Mouse (Mus musculus): ENCODE measurements around the gene Hsf5.
A peak's percentile ranks its signal among the peaks of the same experiment; 100 is the strongest.

Gene Hsf5

GRCm38 (mm10) chr11:87642865-87643264 is 25.9 kb downstream of the Hsf5 start:
- DNase-seq: no peak

GRCm38 (mm10) chr11:87654693-87655092 is 37.7 kb downstream of the Hsf5 start:
- DNase-seq: no peak

GRCm38 (mm10) chr11:87659216-87659615 is 42.3 kb downstream of the Hsf5 start:
- DNase-seq: no peak

- peak; percentile 91 for DNase-seq
These were observed 45.4 kb downstream of the Hsf5 start, which contains the start of gene Rnf43 for GRCm38 (mm10) chr11:87662407-87662806. Gene Rnf43 (plus strand): TSS chr11:87662722.

GRCm38 (mm10) chr11:87662822-87663221 is 45.9 kb downstream of the Hsf5 start:
- no peak for DNase-seq

GRCm38 (mm10) chr11:87663948-87664347 is 47.0 kb downstream of the Hsf5 start:
- DNase-seq: no peak

- DNase-seq: no peak
These were observed 47.6 kb downstream of the Hsf5 start for GRCm38 (mm10) chr11:87664521-87664920.

GRCm38 (mm10) chr11:87665224-87665623 is 48.3 kb downstream of the Hsf5 start:
- no peak for DNase-seq

- no peak for DNase-seq
These were observed 48.7 kb downstream of the Hsf5 start for GRCm38 (mm10) chr11:87665658-87666057.

- DNase-seq: no peak
These were observed 49.5 kb downstream of the Hsf5 start for GRCm38 (mm10) chr11:87666256-87667035.

GRCm38 (mm10) chr11:87667107-87668090 is 50.4 kb downstream of the Hsf5 start:
- no peak for DNase-seq

GRCm38 (mm10) chr11:87673282-87673681 is 56.3 kb downstream of the Hsf5 start:
- DNase-seq: no peak

GRCm38 (mm10) chr11:87675606-87676005 is 58.6 kb downstream of the Hsf5 start:
- DNase-seq: no peak

GRCm38 (mm10) chr11:87677756-87678155 is 60.8 kb downstream of the Hsf5 start:
- no peak for DNase-seq

- DNase-seq: no peak
These were observed 61.6 kb downstream of the Hsf5 start for GRCm38 (mm10) chr11:87678545-87678944.

- DNase-seq: no peak
These were observed 62.0 kb downstream of the Hsf5 start for GRCm38 (mm10) chr11:87678976-87679375.

- no peak for DNase-seq
These were observed 63.8 kb downstream of the Hsf5 start for GRCm38 (mm10) chr11:87680786-87681185.

- DNase-seq: no peak
These were observed 65.1 kb downstream of the Hsf5 start for GRCm38 (mm10) chr11:87682096-87682495.

GRCm38 (mm10) chr11:87682838-87683571 is 66.0 kb downstream of the Hsf5 start:
- DNase-seq: peak; percentile 32

GRCm38 (mm10) chr11:87686407-87686806 is 69.4 kb downstream of the Hsf5 start:
- no peak for DNase-seq

- no peak for DNase-seq
These were observed 70.6 kb downstream of the Hsf5 start for GRCm38 (mm10) chr11:87687246-87688225.

Measured in kidney, postnatal 14 days (tissue).